Mouse (Mus musculus) MEL (cell line): ENCODE measurements around the gene Vrk3. TPM values are rescaled to one million over a fixed set of nuclear protein-coding genes. Genes with fewer than 3 reads are reported as not detected.

Experiments used
- DNase-seq: peaks from one replicate; pipeline ENCODE4 v3.0.0; 2011; ENCODE audit warnings: low read depth, low spot score
- H3K27ac ChIP-seq: 2 replicates; pipeline ENCODE4 v1.5.1; 2012; ENCODE audit warnings: low read depth, mild to moderate bottlenecking, control low read depth, low read length, moderate library complexity; ENCODE audit not compliant: control insufficient read depth
- H3K27me3 ChIP-seq, 2 experiments: fragments of 150-350 bp in 1 of 2; sonication (generic) in 1 of 2; 2 replicates each; pipeline ENCODE4 v1.6.1; 2012; ENCODE audit warnings: low read length in 2 of 2, mild to moderate bottlenecking in 2 of 2, improper control_type of control experiment in 1 of 2, moderate library complexity in 1 of 2; ENCODE audit not compliant: insufficient read depth in 2 of 2, control insufficient read depth in 1 of 2
- H3K36me3 ChIP-seq, 2 experiments: 2 replicates each; pipeline ENCODE4 v1.6.1; 2012 to 2014; ENCODE audit warnings: low read length in 2 of 2, improper control_type of control experiment in 1 of 2, inconsistent platforms in 1 of 2, mild to moderate bottlenecking in 1 of 2; ENCODE audit not compliant: insufficient read depth in 2 of 2, control insufficient read depth in 1 of 2
- H3K4me1 ChIP-seq, 2 experiments: fragments of 150-350 bp in 1 of 2; sonication (generic) in 1 of 2; 2 replicates each; pipeline ENCODE4 v1.6.1; 2012; ENCODE audit warnings: low read length in 2 of 2, improper control_type of control experiment in 1 of 2, mild to moderate bottlenecking in 1 of 2; ENCODE audit not compliant: insufficient read depth in 2 of 2, control insufficient read depth in 1 of 2
- H3K4me3 ChIP-seq, 2 experiments: fragments of 150-350 bp in 1 of 2; sonication (generic) in 1 of 2; 2 replicates each; pipeline ENCODE4 v1.5.1; 2012; ENCODE audit warnings: low read depth in 2 of 2, low read length in 2 of 2, mild to moderate bottlenecking in 2 of 2, moderate library complexity in 2 of 2, control low read depth in 1 of 2, improper control_type of control experiment in 1 of 2; ENCODE audit not compliant: control insufficient read depth in 1 of 2, insufficient read depth in 1 of 2
- H3K79me2 ChIP-seq: 2 replicates; pipeline ENCODE4 v1.6.1; 2012; ENCODE audit warnings: mild to moderate bottlenecking, low read length, moderate library complexity; ENCODE audit not compliant: control insufficient read depth, poor library complexity, insufficient read depth
- H3K9ac ChIP-seq: 2 replicates; pipeline ENCODE4 v1.6.1; 2012; ENCODE audit warnings: low read depth, mild to moderate bottlenecking, control low read depth, low read length, moderate library complexity; ENCODE audit not compliant: control insufficient read depth, poor library complexity, severe bottlenecking
- H3K9me3 ChIP-seq: fragments of 150-350 bp; sonication (generic); replicated peaks from 2 replicates; pipeline ENCODE4 v1.6.1; 2012; ENCODE audit warnings: mild to moderate bottlenecking, low read length, improper control_type of control experiment, moderate library complexity; ENCODE audit not compliant: insufficient read depth
- CHD1 ChIP-seq: IDR thresholded peaks from 2 replicates; pipeline ENCODE4 v1.6.1; 2012; ENCODE audit warnings: low read depth, mild to moderate bottlenecking, inconsistent platforms, low read length, improper control_type of control experiment
- CTCF ChIP-seq, 3 experiments: IDR thresholded peaks in 2 of 3; conservative IDR thresholded peaks in 1 of 3; 2 replicates each; pipeline ENCODE4 v1.5.1; 2011 to 2012; ENCODE audit warnings: low read length in 3 of 3, low read depth in 2 of 3, mild to moderate bottlenecking in 2 of 3, improper control_type of control experiment in 1 of 3, inconsistent platforms in 1 of 3, mixed read lengths in 1 of 3, moderate library complexity in 1 of 3; ENCODE audit not compliant: control insufficient read depth in 1 of 3, insufficient read depth in 1 of 3, poor library complexity in 1 of 3, severe bottlenecking in 1 of 3
- EP300 ChIP-seq, 2 experiments: IDR thresholded peaks; 2 replicates each; pipeline ENCODE4 v1.6.1; 2011; ENCODE audit warnings: improper control_type of control experiment in 2 of 2, low read length in 2 of 2, low read depth in 1 of 2, mild to moderate bottlenecking in 1 of 2
- GABPA ChIP-seq: IDR thresholded peaks from 2 replicates; pipeline ENCODE4 v1.6.1; 2012; ENCODE audit warnings: low read depth, mild to moderate bottlenecking, inconsistent platforms, low read length, improper control_type of control experiment, moderate library complexity
- MAZ ChIP-seq: IDR thresholded peaks from 2 replicates; pipeline ENCODE4 v1.6.1; 2012; ENCODE audit warnings: low read depth, mild to moderate bottlenecking, inconsistent platforms, low read length, improper control_type of control experiment
- MXI1 ChIP-seq: IDR thresholded peaks from 2 replicates; pipeline ENCODE4 v1.6.1; 2011; ENCODE audit warnings: mild to moderate bottlenecking, low read depth, low read length, improper control_type of control experiment
- POLR2AphosphoS2 ChIP-seq: IDR thresholded peaks from 2 replicates; pipeline ENCODE4 v1.6.1; 2011; ENCODE audit warnings: low read length, improper control_type of control experiment
- SMC3 ChIP-seq: IDR thresholded peaks from 2 replicates; pipeline ENCODE4 v1.6.1; 2011; ENCODE audit warnings: low read depth, low read length, improper control_type of control experiment
- TAL1 ChIP-seq: IDR thresholded peaks from 2 replicates; pipeline ENCODE4 v1.6.1; 2012; ENCODE audit warnings: mild to moderate bottlenecking, inconsistent platforms, low read length, moderate library complexity, mixed read lengths
- TBP ChIP-seq: IDR thresholded peaks from 2 replicates; pipeline ENCODE4 v1.8.0; 2011; ENCODE audit warnings: low read depth, low read length, improper control_type of control experiment
- UBTF ChIP-seq: IDR thresholded peaks from 2 replicates; pipeline ENCODE4 v1.6.1; 2012; ENCODE audit warnings: low read depth, mild to moderate bottlenecking, inconsistent platforms, low read length, improper control_type of control experiment, moderate library complexity, borderline replicate concordance; ENCODE audit not compliant: insufficient read depth
- ZC3H11A ChIP-seq: IDR thresholded peaks from 2 replicates; pipeline ENCODE4 v1.6.1; 2012; ENCODE audit warnings: low read depth, mild to moderate bottlenecking, inconsistent platforms, low read length, improper control_type of control experiment
- ZMIZ1 ChIP-seq: IDR thresholded peaks from 2 replicates; pipeline ENCODE4 v1.6.1; 2012; ENCODE audit warnings: low read depth, mild to moderate bottlenecking, inconsistent platforms, low read length, improper control_type of control experiment, moderate library complexity
- polyA plus RNA-seq, 2 experiments: library from polyadenylated mRNA; stranded (reverse) in 1 of 2; unstranded in 1 of 2; fragments of >175 nt in 1 of 2; fragments of >200 nt in 1 of 2; gene quantifications; 2 replicates each; pipeline versions ENCODE4 v1.2.1 to v1.2.4; 2012; ENCODE audit warnings: low replicate concordance in 2 of 2, low read depth in 1 of 2; ENCODE audit not compliant: insufficient read length in 2 of 2, insufficient read depth in 1 of 2, missing spikeins in 1 of 2
- total RNA-seq: library from RNA; depleted of rRNA; stranded (reverse); fragments of 300-350 nt; gene quantifications from 2 replicates; pipeline ENCODE4 v1.2.3, GENCODE M21; 2012

The Vrk3 gene
- total and polyA plus RNA-seq, 3 experiments: 24.9 to 55.6 TPM; not detected in 1

DNA sequence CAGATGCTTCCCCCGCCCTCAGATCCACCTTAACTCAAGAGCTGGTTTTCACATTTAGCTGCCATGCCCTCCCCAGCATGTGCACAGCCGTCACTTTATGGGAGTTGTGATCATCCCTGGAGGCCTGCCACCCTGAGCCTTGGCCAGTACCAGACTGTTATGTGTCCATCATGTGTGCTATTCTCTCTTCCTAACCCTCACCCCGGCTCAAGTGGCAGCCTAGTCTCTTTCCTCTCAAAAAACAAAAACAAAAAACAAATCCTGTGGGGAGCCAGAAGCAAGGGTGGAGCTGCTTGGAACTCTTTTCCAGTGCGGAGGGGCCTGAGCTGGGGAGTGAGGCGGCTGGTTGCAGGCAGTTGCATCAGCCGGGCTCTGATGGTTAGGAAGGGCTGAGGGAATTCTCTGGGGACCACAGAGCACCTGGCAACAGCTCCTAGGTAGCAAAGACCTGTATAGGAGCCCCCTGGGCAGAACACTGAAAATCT is 70.6 kb downstream of the Vrk3 start (continued):
- no peak for TF ChIP-seq TAL1
- TF ChIP-seq TBP: peak; percentile 71; the same call in 1 of the 2 replicates
- peak; percentile 92; the same call in 1 of the 2 replicates for TF ChIP-seq MAZ

- no peaks in the 10 kb centered on the region for H3K9me3 ChIP-seq
- TF ChIP-seq ZMIZ1: no peak
- TF ChIP-seq POLR2AphosphoS2: peak; percentile 1; the same call in 1 of the 2 replicates
- H3K4me1 ChIP-seq: peaks cover 39 to 58% of the 10 kb centered on the region in 2 experiments
- H3K79me2 ChIP-seq: peaks cover 88% of the 10 kb centered on the region
- peak overlapping the region; percentile 94 for H3K27ac ChIP-seq
- DNase-seq: no peak
- no peaks in the 10 kb centered on the region for H3K27me3 ChIP-seq
- peak overlapping the region; percentile 97 for H3K9ac ChIP-seq
- H3K36me3 ChIP-seq: peaks cover 19 to 64% of the 10 kb centered on the region in 2 experiments
- H3K4me3 ChIP-seq: peak overlapping the region; percentile 87 to 94
Measured at GRCm38 (mm10) chr7:44819391-44819790, 71.2 kb downstream of the Vrk3 start.

DNA sequence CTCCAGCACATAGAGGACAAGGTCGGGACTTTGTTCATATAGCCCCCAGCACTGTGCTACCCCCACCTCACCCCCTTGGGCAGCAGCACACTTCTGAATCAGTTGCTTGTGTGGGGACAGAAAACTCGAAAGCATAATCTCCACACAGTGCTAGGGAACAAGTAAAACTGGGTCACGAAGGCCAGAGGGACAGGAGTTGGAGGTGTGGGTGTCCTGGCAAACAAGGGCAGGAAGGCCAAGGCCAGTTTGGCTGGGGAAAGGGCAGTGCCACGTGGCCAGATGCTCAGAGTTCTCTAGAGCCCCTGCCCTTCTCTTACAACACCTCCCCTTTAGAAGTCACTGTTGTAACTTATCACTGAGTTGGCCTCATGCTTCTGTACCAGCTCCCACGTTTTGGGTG is 71.7 kb downstream of the Vrk3 start:
- peak overlapping the region; percentile 94 for H3K27ac ChIP-seq
- no peak for DNase-seq
- peaks cover 39 to 56% of the 10 kb centered on the region in 2 experiments for H3K4me1 ChIP-seq
- H3K27me3 ChIP-seq: no peaks in the 10 kb centered on the region
- peaks cover 92% of the 10 kb centered on the region for H3K79me2 ChIP-seq
- TF ChIP-seq GABPA (no peak), MXI1 (peak; percentile 60; the same call in 1 of the 2 replicates), CHD1 (no peak)
- peak overlapping the region; percentile 97 for H3K9ac ChIP-seq
- peaks cover 19 to 61% of the 10 kb centered on the region in 2 experiments for H3K36me3 ChIP-seq
- H3K4me3 ChIP-seq: peak overlapping the region; percentile 87 to 94
- H3K9me3 ChIP-seq: no peaks in the 10 kb centered on the region

DNA sequence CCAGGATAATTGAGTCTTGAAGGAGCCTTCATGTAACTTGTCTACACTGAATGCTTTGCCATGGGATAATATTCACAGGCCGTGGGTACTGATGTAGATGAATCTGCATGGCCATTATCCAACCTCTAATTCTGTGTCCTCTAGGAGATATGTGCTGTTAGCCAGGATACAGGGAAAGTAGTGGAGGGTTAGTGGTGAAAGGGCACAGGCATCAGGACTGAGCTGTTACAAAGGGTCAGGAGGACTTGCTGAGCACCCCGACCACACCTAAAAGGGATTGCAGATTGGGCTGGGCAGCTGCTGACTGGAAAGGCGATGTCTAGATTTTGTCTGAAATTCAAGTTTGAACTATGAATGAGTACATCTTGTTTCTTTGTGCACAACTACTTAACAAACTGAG is 72.3 kb downstream of the Vrk3 start:
- H3K27me3 ChIP-seq: no peaks in the 10 kb centered on the region
- no peak for DNase-seq
- H3K4me3 ChIP-seq: no peak overlapping the region
- TF ChIP-seq SMC3 (no peak), CTCF (IDR thresholded peaks at IDR 0.05 in 2 of 3, conservative IDR thresholded peaks at IDR 0.05 in 1 of 3; ENCODE audit: control insufficient read depth in 1 of 3, insufficient read depth in 1 of 3, low read depth in 2 of 3, low read length in 3 of 3, poor library complexity in 1 of 3, severe bottlenecking in 1 of 3) (no peak), EP300 (IDR thresholded peaks at IDR 0.05; ENCODE audit: low read depth in 1 of 2, low read length in 2 of 2) (no peak), UBTF (no peak), ZC3H11A (no peak)
- H3K9ac ChIP-seq: peak overlapping the region; percentile 97
- H3K79me2 ChIP-seq: peaks cover 92% of the 10 kb centered on the region
- no peak overlapping the region for H3K27ac ChIP-seq
- peaks cover 39 to 51% of the 10 kb centered on the region in 2 experiments for H3K4me1 ChIP-seq
- no peaks in the 10 kb centered on the region for H3K9me3 ChIP-seq
- peaks cover 19 to 57% of the 10 kb centered on the region in 2 experiments for H3K36me3 ChIP-seq
